Mouse (Mus musculus): ENCODE measurements at regions not wholly inside any gene's neighbourhood (a gene's known extent, or its start where the extent isn't known, plus 50 kb on each side); places are given as distances from the start of the nearest gene placed in this dataset.

GRCm38 (mm10) chr16:9341245-9341644, 511.3 kb downstream of the 1810013L24Rik start:
- DNase-seq (ENCODE audit: low spot score in 2 of 2): no peak

GRCm38 (mm10) chr16:9353811-9354210, 523.9 kb downstream of the 1810013L24Rik start:
- DNase-seq (ENCODE audit: low spot score in 2 of 2): no peak

GRCm38 (mm10) chr16:9354331-9355030, 524.6 kb downstream of the 1810013L24Rik start:
- DNase-seq (ENCODE audit: low spot score in 2 of 2): no peak

- DNase-seq (ENCODE audit: low spot score in 2 of 2): no peak
Observed at GRCm38 (mm10) chr16:9358651-9359050, 528.8 kb downstream of the 1810013L24Rik start.

GRCm38 (mm10) chr16:9359399-9360135, 529.7 kb downstream of the 1810013L24Rik start:
- no peak for DNase-seq (ENCODE audit: low spot score in 2 of 2)

GRCm38 (mm10) chr16:9360741-9361255, 530.9 kb downstream of the 1810013L24Rik start:
- DNase-seq (ENCODE audit: low spot score in 2 of 2): no peak

GRCm38 (mm10) chr16:9362116-9362515, 532.2 kb downstream of the 1810013L24Rik start:
- no peak for DNase-seq (ENCODE audit: low spot score in 2 of 2)

GRCm38 (mm10) chr16:9364105-9364504, 534.2 kb downstream of the 1810013L24Rik start:
- DNase-seq (ENCODE audit: low spot score in 2 of 2): no peak

GRCm38 (mm10) chr16:9390986-9391385, 561.1 kb downstream of the 1810013L24Rik start:
- DNase-seq (ENCODE audit: low spot score in 2 of 2): no peak

GRCm38 (mm10) chr16:9404736-9405135, 574.8 kb downstream of the 1810013L24Rik start:
- DNase-seq (ENCODE audit: low spot score in 2 of 2): no peak

GRCm38 (mm10) chr16:9408196-9408595, 578.3 kb downstream of the 1810013L24Rik start:
- DNase-seq (ENCODE audit: low spot score in 2 of 2): no peak

GRCm38 (mm10) chr16:9430509-9430908, 564.9 kb downstream of the Grin2a start:
- no peak for DNase-seq (ENCODE audit: low spot score in 2 of 2)

- DNase-seq (ENCODE audit: low spot score in 2 of 2): no peak
Observed at GRCm38 (mm10) chr16:9439300-9439856, 556.0 kb downstream of the Grin2a start.

- no peak for DNase-seq (ENCODE audit: low spot score in 2 of 2)
Observed at GRCm38 (mm10) chr16:9439891-9440290, 555.5 kb downstream of the Grin2a start.

- no peak for DNase-seq (ENCODE audit: low spot score in 2 of 2)
Observed at GRCm38 (mm10) chr16:9452058-9452457, 543.3 kb downstream of the Grin2a start.

GRCm38 (mm10) chr16:9457574-9457973, 537.8 kb downstream of the Grin2a start:
- DNase-seq (ENCODE audit: low spot score in 2 of 2): no peak

- no peak for DNase-seq (ENCODE audit: low spot score in 2 of 2)
Observed at GRCm38 (mm10) chr16:9462497-9462896, 532.9 kb downstream of the Grin2a start.

GRCm38 (mm10) chr16:9469394-9469793, 526.0 kb downstream of the Grin2a start:
- no peak for DNase-seq (ENCODE audit: low spot score in 2 of 2)

- no peak for DNase-seq (ENCODE audit: low spot score in 2 of 2)
Observed at GRCm38 (mm10) chr16:9485291-9485690, 510.1 kb downstream of the Grin2a start.

GRCm38 (mm10) chr16:9498301-9498700, 497.1 kb downstream of the Grin2a start:
- no peak for DNase-seq (ENCODE audit: low spot score in 2 of 2)

GRCm38 (mm10) chr16:9501713-9502112, 493.6 kb downstream of the Grin2a start:
- DNase-seq (ENCODE audit: low spot score in 2 of 2): no peak

- no peak for DNase-seq (ENCODE audit: low spot score in 2 of 2)
Observed at GRCm38 (mm10) chr16:9509666-9510065, 485.7 kb downstream of the Grin2a start.

GRCm38 (mm10) chr16:9514538-9514937, 480.8 kb downstream of the Grin2a start:
- no peak for DNase-seq (ENCODE audit: low spot score in 2 of 2)
